Mouse (Mus musculus): Measurements from ENCODE around the gene Sypl. TPM values are rescaled to one million over a fixed set of nuclear protein-coding genes. Genes with fewer than 3 reads are reported as not detected.
A peak's percentile ranks its signal among the peaks of the same experiment; 100 is the strongest.

Gene Sypl
- polyA plus RNA-seq, 1 experiment from 2014 or later = 33.3 TPM

DNA sequence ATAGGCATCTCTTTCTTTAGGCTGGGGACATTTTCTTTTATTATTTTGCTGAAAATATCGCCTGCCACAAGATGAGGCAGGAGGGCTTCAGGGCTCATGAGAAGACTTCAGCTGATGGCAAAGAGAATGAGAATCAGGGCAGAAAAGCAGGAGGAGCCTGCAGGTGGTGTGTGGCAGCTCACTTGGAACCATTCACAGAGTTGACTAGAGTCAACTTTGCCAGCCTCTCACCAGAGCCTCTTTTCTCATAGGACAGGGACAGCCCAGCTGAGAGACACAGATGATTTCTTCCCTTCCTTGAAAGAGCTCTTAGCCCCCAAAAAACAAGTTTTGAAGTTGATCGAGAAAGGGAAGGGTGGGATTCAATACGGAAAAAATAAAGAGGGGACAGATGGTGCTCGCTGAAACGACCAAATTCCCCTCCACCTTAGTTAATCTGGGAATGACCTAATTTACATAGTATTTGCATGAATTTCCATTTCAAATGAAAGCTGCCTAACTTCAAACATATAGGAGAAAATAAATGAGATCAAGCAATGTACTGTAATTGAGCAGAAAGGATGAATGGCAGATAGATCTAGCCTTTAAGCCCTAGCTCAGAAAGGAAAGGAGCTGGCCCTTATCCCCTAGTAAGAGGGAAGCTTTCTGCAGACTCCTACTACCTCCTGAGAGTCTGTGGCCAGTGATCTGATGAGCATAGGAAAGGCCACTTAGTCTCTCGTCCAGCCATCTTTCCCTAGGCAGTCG, 60.5 kb downstream of the Sypl start:
- Histone ChIP-seq H3K27ac (peak overlapping the region; percentile 28; the same call in 1 of the 2 replicates), H3K27me3 (replicated peaks) (no peaks in the 10 kb centered on the region), H3K4me1 (peaks cover 7% of the 10 kb centered on the region; the same call in 1 of the 2 replicates), H3K9ac (no peak overlapping the region), H3K36me3 (replicated peaks) (no peaks in the 10 kb centered on the region), H3K4me3 (no peak overlapping the region), H3K9me3 (no peaks in the 10 kb centered on the region), H3K4me2 (no peak overlapping the region)
- peak; percentile 52 for ATAC-seq (replicated peaks)
- WGBS = 38% methylated on average over 7 of the region's 7 CpGs

DNA sequence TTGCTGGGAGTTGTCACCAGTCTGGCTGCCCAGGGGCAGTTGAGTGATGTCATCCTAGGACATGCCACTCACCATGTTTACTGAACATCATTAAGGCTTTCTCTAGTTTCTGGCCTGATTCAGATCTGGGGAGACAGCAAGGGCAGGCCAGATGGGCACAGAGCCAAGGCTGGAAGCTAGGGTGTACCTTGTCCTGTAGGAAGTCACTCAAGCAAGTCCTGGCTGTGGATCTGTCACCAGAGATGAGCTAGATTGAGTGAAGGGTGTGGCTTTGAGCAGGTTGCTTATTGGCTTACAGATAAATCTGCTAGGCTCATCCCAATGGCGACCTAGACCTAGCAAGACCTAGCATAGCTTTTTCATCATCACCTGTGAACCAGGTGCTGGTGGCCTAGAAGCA, 61.4 kb downstream of the Sypl start:
- Histone ChIP-seq H3K36me3 (replicated peaks) (no peaks in the 10 kb centered on the region), H3K9ac (no peak overlapping the region), H3K4me1 (peaks cover 7% of the 10 kb centered on the region; the same call in 1 of the 2 replicates), H3K27me3 (replicated peaks) (no peaks in the 10 kb centered on the region), H3K9me3 (no peaks in the 10 kb centered on the region), H3K4me3 (no peak overlapping the region), H3K4me2 (no peak overlapping the region), H3K27ac (peak overlapping the region; percentile 28; the same call in 1 of the 2 replicates)
- ATAC-seq (replicated peaks) = 0 out of 2 replicates have a peak, but pooled peaks have one; percentile 35
- 89% methylated on average over 1 of the region's 1 CpGs for WGBS

DNA sequence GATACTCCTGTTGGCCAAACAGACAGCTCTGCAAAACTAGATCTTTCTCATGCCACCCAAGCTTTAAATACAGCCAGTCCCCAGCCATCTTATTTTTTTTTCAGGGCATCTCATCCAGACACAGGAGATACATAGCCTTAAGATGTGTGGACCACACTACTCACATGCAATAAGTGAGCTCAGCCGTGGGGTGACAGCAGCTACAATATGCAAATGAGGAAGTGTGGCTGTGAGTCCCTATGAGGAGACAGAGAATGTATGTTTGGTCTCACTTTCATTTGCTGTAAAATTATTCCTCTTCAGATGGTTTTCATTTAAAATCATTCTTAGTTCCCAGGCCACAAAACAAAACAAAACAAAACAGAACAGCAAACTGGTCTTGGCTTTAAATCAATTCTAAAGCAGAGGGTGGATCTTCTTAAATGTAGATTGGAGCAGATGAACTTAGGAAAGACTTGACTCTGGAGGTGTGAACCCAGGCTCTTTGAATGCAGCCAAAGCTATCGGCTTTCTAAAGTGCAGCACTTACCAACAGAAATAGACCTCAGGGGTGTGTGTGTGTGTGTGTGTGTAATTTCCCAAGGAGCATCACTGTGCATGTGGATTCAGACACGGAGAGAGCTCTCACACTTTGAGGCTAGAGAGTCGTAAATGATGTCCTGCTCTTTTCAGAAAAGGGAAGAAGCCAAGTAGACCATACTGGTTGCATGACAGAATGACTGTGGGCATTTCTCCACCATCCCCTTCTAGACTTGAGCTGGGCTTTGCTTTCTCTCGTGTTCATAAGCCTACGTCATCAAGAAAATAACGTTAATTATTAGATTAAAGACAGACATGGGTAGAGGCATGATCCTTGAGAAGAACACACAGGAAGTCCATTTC, 63.4 kb downstream of the Sypl start:
- WGBS = 78% methylated on average over 7 of the region's 7 CpGs
- H3K9ac ChIP-seq = no peak overlapping the region
- H3K36me3 ChIP-seq (replicated peaks) = no peaks in the 10 kb centered on the region

DNA sequence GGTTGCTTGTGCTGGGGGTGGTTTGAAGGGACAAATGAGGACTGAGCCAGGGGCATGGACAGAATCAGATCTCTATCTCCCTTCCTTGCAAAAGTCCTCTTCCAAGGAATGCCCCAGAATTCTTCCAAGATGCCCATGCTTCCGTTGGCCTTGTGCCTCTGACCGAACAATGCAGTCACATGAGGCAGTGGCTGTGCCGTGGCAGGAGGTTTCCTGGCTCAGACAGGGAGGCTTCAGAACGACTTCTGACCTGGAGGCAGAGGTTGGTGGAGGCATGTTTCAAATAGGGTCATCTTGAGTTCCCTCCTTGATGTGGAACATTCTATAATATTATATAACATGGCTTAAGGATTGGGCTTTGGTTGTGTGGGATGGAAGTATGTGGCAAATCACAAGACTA, 64.9 kb downstream of the Sypl start:
- 70% methylated on average over 4 of the region's 4 CpGs for WGBS
- no peak for ATAC-seq (replicated peaks)
- H3K27me3 ChIP-seq (replicated peaks) = no peaks in the 10 kb centered on the region
- H3K4me3 ChIP-seq = no peak overlapping the region
- H3K9me3 ChIP-seq = no peaks in the 10 kb centered on the region
- H3K9ac ChIP-seq = no peak overlapping the region
- H3K4me2 ChIP-seq = no peak overlapping the region
- H3K27ac ChIP-seq = no peak overlapping the region
- H3K4me1 ChIP-seq = peaks cover 7% of the 10 kb centered on the region; the same call in 1 of the 2 replicates
- H3K36me3 ChIP-seq (replicated peaks) = no peaks in the 10 kb centered on the region

More for the DNA sequence above, 63.4 kb downstream of the Sypl start:
- H3K4me2 ChIP-seq = no peak overlapping the region
- H3K9me3 ChIP-seq = no peaks in the 10 kb centered on the region
- H3K27ac ChIP-seq = no peak overlapping the region
- ATAC-seq (replicated peaks) = no peak
- no peak overlapping the region for H3K4me3 ChIP-seq
- H3K4me1 ChIP-seq = peaks cover 7% of the 10 kb centered on the region; the same call in 1 of the 2 replicates
- no peaks in the 10 kb centered on the region for H3K27me3 ChIP-seq (replicated peaks)

DNA sequence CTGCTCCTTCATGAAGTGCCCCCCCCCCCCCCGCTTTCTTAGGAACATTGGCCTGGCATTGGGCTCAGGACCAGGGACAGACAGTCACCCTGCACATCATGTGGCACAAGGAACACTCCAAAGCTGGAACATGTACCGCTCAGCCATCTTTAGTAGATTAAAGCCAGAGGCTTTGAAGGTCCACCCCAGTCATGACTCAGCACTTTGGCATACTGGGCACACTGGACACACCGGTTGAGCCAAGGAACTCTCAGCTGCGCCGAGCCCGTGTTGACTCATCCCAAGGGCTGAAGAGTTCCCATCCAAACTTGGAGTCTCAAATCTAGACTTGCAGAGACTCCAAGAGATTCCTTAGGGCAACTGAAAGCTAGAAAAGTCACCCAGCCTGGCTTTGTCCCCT, 66.3 kb downstream of the Sypl start:
- peaks cover under 1% of the 10 kb centered on the region; the same call in 1 of the 2 replicates for H3K4me1 ChIP-seq
- no peak overlapping the region for H3K27ac ChIP-seq
- H3K27me3 ChIP-seq (replicated peaks) = no peaks in the 10 kb centered on the region
- no peak overlapping the region for H3K4me3 ChIP-seq
- H3K9ac ChIP-seq = no peak overlapping the region
- no peak overlapping the region for H3K4me2 ChIP-seq
- H3K36me3 ChIP-seq (replicated peaks) = no peaks in the 10 kb centered on the region
- no peaks in the 10 kb centered on the region for H3K9me3 ChIP-seq
- no peak for ATAC-seq (replicated peaks)
- WGBS = 88% methylated on average over 6 of the region's 6 CpGs

DNA sequence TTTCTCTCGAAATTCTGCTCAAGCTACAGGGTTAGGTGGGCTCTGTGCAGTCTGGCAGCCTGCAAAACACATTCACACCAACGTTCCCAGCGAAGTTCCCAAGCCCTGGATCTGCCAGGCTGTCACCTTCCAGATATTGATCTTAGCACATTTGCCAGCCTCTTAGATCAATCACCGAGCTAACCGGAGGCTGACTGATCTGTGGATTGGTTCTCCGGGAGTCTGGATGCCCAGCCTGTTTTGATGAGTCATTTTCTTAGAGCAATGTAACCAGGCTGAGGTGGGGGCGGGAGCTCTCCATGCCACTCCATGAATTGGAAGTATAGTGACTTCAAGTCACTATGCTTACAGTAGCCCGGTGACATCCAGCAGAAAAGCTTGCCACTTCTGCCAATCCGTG, 67.4 kb downstream of the Sypl start:
- no peak for ATAC-seq (replicated peaks)
- no peak overlapping the region for H3K9ac ChIP-seq
- H3K27me3 ChIP-seq (replicated peaks) = 0 out of 2 replicates have a peak, but pooled peaks cover under 1% of the 10 kb centered on the region
- no peaks in the 10 kb centered on the region for H3K4me1 ChIP-seq
- H3K4me2 ChIP-seq = no peak overlapping the region
- H3K27ac ChIP-seq = no peak overlapping the region
- H3K36me3 ChIP-seq (replicated peaks) = no peaks in the 10 kb centered on the region
- WGBS = 90% methylated on average over 9 of the region's 9 CpGs
- H3K9me3 ChIP-seq = no peaks in the 10 kb centered on the region
- H3K4me3 ChIP-seq = no peak overlapping the region

DNA sequence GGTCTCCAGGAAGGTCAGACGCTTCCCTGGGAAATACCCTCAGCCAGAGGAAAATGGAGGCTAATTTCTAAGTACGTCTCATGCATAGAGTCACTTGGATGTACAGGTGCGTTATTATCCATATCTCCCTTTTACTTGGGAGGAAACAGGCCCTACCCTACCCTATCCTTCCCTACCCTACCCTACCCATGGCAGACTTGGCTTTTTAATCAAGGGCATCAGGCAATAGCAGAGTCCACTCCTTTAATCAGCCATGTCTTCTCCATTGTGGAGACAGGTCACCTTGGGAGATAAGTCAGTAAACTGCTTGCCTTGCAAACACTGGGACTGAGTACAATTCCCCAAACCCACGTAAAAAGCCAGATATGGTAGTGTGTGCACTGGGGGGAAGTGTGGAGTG, 68.1 kb downstream of the Sypl start:
- H3K9ac ChIP-seq = no peak overlapping the region
- no peak overlapping the region for H3K4me2 ChIP-seq
- no peak overlapping the region for H3K27ac ChIP-seq
- H3K4me3 ChIP-seq = no peak overlapping the region
- 92% methylated on average over 4 of the region's 4 CpGs for WGBS
- H3K36me3 ChIP-seq (replicated peaks) = no peaks in the 10 kb centered on the region
- no peak for ATAC-seq (replicated peaks)
- H3K27me3 ChIP-seq (replicated peaks) = 0 out of 2 replicates have a peak, but pooled peaks cover 6% of the 10 kb centered on the region
- 0 out of 2 replicates have a peak, but pooled peaks cover under 1% of the 10 kb centered on the region for H3K4me1 ChIP-seq
- H3K9me3 ChIP-seq = no peaks in the 10 kb centered on the region

DNA sequence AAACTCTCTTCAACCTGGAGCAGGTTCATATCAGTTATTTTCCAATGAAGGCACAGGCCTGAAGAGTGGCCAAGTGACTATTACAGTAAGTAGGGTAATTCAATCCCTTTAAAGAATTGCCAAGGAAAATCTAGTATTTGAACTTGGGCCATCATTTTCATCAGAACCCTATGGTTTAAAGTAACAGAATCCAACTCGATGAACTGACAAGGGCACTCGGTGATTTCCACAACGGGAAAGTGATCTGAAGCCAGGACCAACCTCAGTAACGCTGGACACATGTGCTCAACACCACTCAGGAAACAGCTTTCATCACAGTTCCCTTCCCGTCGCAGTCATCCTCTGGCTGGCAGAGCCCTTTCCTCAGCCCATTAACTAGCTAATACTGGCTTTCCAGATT, 70.8 kb downstream of the Sypl start:
- H3K9me3 ChIP-seq = no peaks in the 10 kb centered on the region
- WGBS = 85% methylated on average over 6 of the region's 6 CpGs

DNA sequence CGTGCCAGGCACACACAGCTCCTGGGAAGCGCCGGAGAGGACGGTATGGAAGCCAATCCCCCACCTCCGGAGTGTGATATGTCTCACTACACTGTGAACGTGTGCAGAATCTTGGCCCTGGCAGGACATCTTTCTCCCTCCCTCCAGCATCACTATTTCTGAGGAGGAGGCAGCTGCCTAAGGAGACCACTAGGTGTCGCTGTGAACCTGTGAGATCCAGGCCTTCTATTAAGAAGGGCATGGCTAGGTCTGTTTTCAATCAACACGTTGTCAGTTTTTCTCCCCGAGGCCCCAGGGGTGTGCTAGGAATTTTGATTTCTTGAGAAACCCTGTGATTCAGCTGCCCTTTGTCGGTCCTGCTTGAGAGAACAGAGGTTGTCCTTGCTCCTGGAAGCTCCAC, 73.4 kb downstream of the Sypl start:
- Histone ChIP-seq H3K27ac (no peak overlapping the region), H3K9ac (no peak overlapping the region)
- WGBS = 2% methylated on average over 10 of the region's 10 CpGs

More for the DNA sequence above, 70.8 kb downstream of the Sypl start:
- Histone ChIP-seq H3K9ac (no peak overlapping the region), H3K27me3 (replicated peaks) (0 out of 2 replicates have a peak, but pooled peaks cover 6% of the 10 kb centered on the region), H3K4me2 (no peak overlapping the region), H3K36me3 (replicated peaks) (no peaks in the 10 kb centered on the region), H3K4me1 (peaks cover 9% of the 10 kb centered on the region), H3K4me3 (no peak overlapping the region), H3K27ac (no peak overlapping the region)
- ATAC-seq (replicated peaks) = no peak

DNA sequence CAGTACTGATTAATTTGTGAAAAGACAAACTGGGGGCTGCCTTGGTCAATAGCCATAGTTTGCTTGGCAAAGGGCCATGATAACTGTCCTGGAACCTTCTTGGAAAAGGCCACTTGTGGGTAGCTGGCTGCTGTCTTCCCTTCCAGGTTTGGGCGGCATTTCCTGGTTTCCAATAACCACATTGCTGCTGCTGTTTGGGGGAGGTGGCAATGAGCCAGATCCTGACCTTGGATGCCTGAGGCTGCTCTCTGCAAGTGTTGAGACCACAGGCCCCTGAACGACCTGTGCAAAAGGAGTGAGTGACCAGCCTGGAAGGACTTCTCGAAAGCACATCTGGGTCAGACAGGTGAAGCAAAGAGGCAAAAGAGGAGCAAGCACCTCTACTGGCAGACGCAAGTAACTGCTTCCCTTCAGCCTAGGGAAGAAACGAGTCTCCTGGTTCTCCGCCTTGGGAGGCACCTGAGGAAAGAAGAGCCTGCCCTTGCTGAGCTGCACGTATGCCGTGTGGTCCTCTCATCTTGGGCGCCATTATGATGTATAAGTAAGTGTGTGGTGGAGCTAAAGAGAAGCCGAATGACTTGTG, 74.5 kb downstream of the Sypl start:
- 0 out of 2 replicates have a peak, but pooled peaks have one; percentile 10 for ATAC-seq (replicated peaks)
- no peaks in the 10 kb centered on the region for H3K36me3 ChIP-seq (replicated peaks)
- H3K4me1 ChIP-seq = peaks cover 16% of the 10 kb centered on the region
- H3K27me3 ChIP-seq (replicated peaks) = 0 out of 2 replicates have a peak, but pooled peaks cover 6% of the 10 kb centered on the region
- H3K27ac ChIP-seq = no peak overlapping the region
- H3K9ac ChIP-seq = no peak overlapping the region
- no peak overlapping the region for H3K4me2 ChIP-seq
- H3K4me3 ChIP-seq = no peak overlapping the region
- 52% methylated on average over 10 of the region's 10 CpGs for WGBS
- no peaks in the 10 kb centered on the region for H3K9me3 ChIP-seq

More for the DNA sequence above, 73.4 kb downstream of the Sypl start:
- Histone ChIP-seq H3K27me3 (replicated peaks) (0 out of 2 replicates have a peak, but pooled peaks cover 6% of the 10 kb centered on the region), H3K36me3 (replicated peaks) (no peaks in the 10 kb centered on the region), H3K4me3 (no peak overlapping the region), H3K4me1 (peaks cover 16% of the 10 kb centered on the region), H3K4me2 (peak overlapping the region; percentile 30; the same call in 1 of the 2 replicates), H3K9me3 (no peaks in the 10 kb centered on the region)
- peak; percentile 85 for ATAC-seq (replicated peaks)

DNA sequence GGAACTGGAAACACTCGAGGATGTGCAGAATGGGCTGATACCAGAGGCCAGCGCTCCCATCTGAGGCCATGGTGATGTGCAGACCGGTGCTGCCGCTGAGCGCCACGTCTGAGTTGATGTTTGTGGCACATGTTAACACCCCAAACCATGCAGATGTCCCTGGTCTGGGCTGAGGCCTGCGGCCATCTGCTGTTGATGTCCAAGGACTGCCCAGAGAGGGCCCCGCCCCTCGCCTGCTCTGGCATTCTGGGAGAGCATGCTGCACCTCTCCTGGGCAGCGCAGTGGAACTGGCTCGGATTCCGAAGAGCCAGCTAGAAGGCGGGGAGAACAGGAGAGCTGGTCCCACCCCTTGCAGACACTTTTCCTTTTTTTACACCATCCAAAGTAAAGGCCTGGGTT, 75.0 kb downstream of the Sypl start:
- Histone ChIP-seq H3K9ac (no peak overlapping the region), H3K9me3 (no peaks in the 10 kb centered on the region), H3K4me3 (no peak overlapping the region), H3K27ac (no peak overlapping the region), H3K36me3 (replicated peaks) (no peaks in the 10 kb centered on the region), H3K4me1 (peaks cover 16% of the 10 kb centered on the region), H3K4me2 (no peak overlapping the region), H3K27me3 (replicated peaks) (0 out of 2 replicates have a peak, but pooled peaks cover 6% of the 10 kb centered on the region)
- no peak for ATAC-seq (replicated peaks)
- 53% methylated on average over 13 of the region's 13 CpGs for WGBS

Data from midbrain, embryonic 15.5 days (tissue).